Mouse (Mus musculus): ENCODE data around the gene Atp2b4.

DNA sequence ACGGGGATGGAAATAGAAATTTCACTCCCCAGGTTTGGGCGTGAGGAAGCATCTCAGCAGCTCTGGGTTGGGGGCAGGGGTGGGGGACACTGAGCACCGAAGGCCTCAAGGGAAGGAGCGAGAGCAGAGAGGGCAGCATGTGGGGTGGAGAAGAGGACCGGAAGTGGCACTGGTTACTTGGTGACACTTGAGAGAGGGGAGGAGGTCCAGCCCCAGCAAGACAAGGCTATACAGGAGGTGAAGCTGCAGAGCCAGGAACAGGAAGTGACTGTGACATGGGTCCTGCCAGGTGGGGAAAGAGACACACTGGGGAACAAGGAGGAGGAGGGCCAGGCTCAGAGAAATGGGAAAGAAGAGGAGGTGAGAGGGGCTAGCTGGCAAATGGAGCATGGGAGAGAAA lies 20.3 kb upstream of the Atp2b4 start:
- TF ChIP-seq POLR2A (IDR thresholded peaks at IDR 0.05; ENCODE audit: insufficient read depth, low read depth, low read length) (no peak), EP300 (IDR thresholded peaks at IDR 0.05; ENCODE audit: insufficient read depth, low read depth, low read length) (no peak)
